Mouse (Mus musculus) CD4-positive, CD25-positive, alpha-beta regulatory T cell, adult 4 months (primary cell): ENCODE measurements around the gene Srsf1. TPM values are rescaled to one million over a fixed set of nuclear protein-coding genes. Genes with fewer than 3 reads are reported as not detected.
A peak's percentile ranks its signal among the peaks of the same experiment; 100 is the strongest.

Experiments
- ATAC-seq: one replicate; pipeline ENCODE4 v1.8.0; 2017
- polyA plus RNA-seq, 2 experiments: library from polyadenylated mRNA; unstranded; fragments of 100-300 nt; shearing (Covaris generic); gene quantifications; one replicate each; pipeline ENCODE4 v1.2.1; 2017

The Srsf1 gene
- polyA plus RNA-seq, 2 experiments from 2014 or later = 23.5 to 47.7 TPM

DNA sequence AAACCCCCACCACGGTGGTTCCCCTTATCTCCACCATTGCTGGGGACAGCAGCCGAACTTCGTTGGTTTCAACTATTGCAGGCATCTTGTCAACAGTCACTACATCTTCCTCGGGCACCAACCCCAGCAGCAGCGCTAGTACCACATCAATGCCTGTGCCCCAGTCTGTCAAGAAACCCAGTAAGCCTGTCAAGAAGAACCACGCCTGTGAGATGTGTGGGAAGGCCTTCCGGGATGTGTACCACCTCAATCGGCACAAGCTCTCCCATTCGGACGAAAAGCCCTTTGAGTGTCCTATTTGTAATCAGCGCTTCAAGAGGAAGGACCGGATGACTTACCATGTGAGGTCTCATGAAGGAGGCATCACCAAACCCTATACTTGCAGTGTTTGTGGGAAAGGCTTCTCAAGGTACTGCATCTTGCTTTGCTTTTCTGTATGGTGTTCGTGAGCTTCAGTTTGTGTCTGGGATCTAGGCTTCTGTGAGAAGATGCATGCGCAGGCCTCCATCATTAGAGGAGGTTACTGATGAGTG lies 26.2 kb downstream of the Srsf1 start:
- ATAC-seq = peak; percentile 26

DNA sequence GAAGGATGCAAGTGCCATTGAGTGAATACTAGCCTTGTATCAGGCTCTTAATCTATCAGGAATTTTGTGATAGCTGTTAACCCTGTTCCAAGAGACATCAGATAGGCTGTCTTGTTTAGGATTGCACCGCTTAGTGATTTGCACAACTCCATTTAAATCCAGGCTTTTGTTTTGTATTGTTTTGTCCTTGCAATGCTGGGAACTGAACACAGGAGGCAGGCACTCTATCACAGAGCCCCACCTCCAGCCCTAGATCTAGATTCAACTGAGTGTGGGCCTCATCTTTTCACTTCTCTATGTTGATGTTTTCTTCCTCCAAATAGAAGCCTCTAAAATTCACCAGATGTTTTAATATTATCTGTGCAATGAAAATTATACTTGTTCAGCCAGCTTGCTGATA lies 28.5 kb downstream of the Srsf1 start:
- no peak for ATAC-seq

DNA sequence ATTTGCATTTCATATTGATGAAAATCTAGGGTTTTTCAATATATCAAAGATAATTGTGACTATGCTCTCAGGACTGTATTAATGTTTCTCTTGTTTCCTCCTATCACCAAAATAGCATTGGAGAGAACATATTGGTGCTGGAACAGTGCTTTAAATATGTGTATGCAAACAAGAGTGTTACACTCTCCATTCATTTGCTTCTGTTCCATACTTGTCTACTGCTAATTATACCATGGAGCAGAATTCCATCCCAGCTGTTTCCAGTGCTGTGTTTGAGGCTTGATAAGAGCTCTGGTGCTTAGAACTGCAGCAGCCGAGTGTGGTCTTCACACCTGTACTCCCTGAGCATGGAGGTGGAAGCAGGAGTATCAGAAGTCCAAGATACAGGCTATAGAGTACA lies 29.2 kb downstream of the Srsf1 start:
- ATAC-seq = no peak

DNA sequence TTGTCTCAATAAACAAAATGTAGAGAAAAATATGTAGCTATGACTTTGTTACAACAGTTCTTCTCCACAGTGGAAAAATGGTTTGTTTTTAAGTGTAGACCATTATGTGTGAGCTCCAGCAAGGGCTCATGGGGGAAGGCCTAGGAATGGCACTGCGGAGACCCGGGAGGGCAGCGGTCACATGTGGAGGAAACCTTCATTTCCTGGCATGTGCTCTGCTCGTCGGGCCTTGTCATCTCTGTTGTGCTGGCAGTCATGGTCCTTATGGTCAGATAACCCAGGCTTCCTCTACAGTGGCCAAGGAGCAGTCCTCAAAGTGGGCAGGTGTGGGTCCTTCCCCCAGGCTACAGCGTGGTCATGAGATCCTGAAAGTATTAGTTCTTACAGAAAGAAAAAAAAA lies 36.5 kb downstream of the Srsf1 start:
- ATAC-seq = no peak

DNA sequence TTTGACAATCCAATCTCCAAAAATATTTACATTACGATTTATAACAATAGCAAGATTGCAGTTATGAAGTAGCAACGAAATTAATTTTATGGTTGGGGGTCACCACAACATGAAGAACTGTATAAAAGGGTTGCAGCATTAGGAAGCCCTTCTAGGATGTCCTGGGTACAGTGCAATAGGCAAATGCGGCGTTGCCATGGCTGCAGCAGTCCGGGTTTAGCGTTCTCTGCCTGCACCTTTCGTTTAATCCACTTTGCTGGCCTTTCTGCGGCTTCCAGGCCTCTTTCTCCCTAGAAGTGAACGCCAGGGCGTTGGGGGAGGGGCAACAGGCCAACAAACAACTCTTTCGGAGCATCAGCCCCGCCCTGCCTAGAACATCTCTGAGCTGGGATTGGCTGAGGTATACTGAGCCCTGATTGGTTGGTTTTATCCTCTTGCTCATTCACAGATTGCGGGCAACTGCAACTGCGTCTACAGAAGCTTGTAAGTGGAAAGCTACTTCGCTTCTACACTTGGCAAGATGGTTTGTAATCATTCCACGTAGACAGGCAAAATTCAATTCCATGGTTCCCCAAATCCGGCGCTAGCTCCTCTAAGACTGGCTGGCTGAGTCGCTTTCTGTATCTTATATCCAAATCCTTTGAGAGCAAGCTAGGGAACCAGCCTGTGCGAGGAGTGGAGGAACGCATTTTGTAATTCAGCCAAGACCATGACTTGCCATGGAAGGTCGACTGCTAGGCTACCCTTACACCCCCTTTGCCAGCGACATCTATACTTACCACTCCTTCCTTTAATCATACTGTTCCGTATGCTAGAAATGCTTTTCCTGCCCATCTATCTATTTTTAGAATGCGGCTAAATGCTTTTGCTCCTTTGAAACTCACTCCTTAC lies 39.8 kb downstream of the Srsf1 start:
- peak; percentile 93 for ATAC-seq

DNA sequence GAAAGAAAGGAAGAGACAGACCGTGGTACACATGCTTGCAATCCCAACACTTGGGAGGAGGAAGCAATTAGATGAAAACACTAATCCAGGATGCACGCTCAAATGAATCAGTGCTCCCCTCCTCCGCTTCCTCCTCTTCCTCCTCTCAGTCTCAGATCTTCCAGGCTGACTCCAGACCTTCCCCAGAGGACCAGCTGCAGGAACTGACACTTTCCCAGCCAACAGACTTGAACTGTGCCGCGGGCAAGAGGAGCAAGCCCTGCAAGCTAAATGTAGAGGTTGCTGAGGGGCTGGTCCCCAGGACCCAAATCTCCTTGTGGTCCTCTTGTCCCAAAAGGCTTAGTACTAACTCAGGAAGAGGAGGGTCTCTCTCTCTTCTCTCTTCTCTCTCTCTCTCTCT lies 42.0 kb downstream of the Srsf1 start:
- ATAC-seq = no peak

DNA sequence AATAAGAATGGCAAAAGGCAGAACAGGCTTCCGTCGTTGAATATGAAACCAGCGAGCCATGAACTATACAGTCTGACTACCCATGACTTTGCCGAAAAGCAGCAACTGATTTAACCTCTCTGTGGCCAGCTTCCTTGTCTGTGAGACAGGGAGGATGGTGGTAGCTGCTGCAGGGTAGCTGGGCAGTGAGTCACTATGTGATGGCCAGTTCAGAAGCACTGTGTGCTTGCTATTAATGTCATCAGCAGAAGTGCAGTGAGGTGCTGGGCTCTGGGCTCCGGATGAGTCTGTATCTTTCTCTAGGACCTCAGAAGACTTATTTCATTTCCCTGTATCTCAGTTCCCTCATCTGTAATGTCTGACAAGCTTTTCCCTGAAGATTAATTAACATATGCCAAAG lies 43.1 kb downstream of the Srsf1 start:
- no peak for ATAC-seq

DNA sequence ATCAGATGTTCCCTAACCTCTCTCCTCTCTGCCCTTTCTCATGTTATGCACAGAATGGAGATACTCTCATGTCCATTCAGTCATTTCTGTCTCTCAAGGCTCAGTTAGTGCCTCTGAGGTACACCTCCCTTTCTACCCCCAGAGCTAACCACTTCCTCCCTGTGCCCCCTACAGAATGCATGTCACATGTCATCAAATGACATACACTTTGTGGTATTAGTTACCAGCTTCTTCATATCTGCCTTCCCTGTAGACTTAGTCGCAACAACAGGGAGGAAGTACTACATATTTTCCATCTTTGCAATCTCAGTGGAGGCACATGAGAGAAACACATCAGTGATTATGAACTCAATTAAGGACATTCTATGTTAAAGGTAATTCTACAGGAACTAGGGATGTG lies 44.8 kb downstream of the Srsf1 start:
- peak; percentile 70 for ATAC-seq

DNA sequence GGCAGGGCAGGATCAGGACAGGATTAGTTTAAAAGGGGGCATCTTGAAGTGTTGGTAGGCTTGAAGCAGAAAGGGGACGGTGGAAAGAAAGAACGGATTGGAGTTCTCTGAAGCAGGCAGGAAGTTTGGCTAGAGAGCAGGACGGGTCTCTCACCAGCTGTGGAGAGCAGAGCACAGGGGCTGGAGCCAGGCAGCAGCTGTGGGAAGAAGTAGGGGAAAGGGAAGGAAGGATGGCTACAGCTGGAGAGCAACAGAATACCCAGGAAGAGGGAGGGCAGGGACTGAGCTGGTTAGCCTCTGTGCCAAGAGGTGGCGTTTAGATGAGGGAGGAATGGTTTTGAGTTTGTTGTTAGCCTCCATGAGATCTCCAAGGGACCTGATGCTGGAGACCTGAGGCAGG lies 50.0 kb downstream of the Srsf1 start:
- no peak for ATAC-seq

DNA sequence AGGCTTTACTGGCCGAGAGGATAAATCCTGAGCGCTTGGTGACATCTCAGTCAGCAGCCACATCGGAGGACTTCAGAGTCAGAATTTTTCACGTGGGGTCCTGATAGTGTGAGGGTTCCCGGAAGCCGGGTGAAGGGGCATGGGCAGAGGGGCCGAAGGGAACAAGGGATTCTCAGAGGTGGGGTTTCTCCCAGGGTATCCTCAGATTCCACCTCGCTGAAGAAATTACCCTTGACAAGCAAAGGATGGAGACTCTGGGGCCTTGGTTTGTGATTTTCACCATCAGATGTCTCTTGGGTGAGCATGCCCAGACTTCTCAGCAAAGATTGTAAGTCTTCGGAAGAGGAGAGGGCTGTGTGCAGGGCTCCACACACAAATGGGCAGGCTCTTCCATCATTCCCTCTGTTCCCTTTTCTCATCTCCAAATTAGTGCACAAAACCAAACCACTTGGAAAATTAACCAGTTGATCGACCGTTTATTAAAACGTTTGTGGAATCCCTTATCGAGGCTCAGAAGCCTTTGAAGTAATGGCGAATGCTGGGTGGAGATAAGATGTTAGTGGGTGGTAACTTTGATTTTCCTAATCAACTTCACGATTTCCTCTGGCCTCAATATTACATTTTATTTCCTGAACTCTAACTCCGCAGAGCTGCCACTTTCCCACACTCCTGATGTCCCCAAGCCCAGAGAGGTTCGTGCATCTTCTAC lies 51.0 kb downstream of the Srsf1 start, which contains the start of gene Cuedc1:
Gene Cuedc1, plus strand, starts transcription at position 38 of the 709 bp plus-strand sequence.
- no peak for ATAC-seq

DNA sequence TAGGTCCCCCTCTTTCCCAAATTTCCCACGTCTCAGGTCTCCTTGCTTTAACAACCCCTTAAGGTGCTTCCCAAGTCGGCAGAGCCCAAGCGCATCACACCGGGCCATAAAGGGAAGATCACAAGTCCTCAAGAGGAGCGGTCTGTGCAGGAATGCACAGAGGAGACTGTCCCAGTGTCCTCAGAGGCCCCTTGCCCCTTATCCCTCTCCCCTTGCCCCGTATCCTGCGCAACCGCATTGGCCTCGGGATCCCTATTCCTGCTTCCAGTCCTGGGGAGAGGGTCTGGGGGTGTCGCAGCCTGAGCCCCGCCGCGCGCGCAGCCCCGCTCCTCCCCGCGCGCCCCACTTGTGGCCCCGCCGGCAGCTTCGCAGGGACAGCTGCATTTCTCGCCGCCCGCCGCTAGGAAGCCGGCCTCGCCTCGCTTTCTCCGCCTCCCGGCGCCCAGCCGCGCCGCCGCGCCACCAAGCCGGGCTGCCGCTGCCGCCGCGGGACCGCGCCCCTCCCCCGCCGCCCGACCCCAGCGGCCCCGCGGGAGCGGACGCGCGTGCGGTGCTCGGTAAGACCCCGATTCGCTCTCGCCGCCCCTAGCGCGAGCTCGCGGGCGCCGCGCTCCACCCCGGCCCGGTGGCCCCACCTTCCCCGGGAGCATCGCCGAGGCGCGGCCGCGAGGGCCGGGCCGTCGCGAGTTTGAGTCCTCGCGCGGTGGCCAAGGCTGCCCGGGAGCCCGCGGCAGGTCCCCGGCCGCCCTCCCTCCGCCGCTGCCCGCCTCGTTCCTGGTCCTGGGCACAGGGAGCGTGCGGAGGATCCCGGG lies 51.8 kb downstream of the Srsf1 start:
- peak; percentile 85 for ATAC-seq

DNA sequence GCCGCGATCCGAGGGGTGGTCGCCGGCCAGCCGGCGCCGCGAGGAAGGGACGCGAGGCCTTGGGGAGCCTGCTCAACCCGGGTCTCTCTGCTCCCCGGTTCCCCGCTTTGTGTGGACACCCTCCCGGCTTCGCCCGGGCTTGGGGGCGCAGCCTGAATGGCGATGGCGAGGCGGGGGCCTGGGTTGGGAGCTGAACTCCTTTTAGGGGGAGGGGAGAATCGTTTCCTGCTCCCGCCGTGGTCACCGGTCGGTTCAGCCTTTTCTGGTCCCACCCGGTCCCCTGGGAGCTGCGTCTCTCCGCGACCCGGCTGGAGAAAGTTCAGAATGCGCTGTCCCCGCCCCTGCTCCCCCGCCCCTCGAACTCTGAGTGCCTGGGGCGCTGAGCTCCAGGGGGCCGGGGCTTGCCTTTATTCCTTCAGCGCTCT lies 52.4 kb downstream of the Srsf1 start:
- no peak for ATAC-seq

DNA sequence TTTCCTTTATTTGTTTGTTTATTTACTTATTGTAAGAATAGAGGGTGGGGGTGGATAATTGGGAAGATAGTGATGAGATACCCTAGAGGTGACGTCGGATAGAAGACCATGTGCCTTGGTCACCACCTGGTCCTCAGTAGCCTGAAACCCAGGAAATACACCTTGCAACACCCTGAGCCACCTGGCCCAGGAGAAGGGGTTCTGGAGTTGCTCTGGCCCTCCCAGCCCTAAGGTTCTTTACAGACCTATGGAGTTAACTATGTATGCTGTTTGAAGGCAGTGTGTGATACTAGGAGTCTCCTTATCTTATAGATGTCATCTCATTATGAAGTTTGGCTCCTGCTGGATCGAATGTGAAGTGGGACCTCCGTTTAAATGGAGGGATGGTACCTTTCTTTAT lies 53.0 kb downstream of the Srsf1 start:
- ATAC-seq = no peak

Other genes starting within 250 kb of the Srsf1 start
- not detected for gene Lpo, start 219.1 kb upstream of the Srsf1 start, polyA plus RNA-seq
- gene Mks1, start 194.2 kb upstream of the Srsf1 start, polyA plus RNA-seq = 1 to 10 TPM; 5.1 to 9.9 TPM
- not detected for gene Epx, start 171.8 kb upstream of the Srsf1 start, polyA plus RNA-seq
- gene Olfr462, start 155.1 kb upstream of the Srsf1 start, polyA plus RNA-seq = not detected
- not detected for gene Olfr463, start 150.0 kb upstream of the Srsf1 start, polyA plus RNA-seq
- gene Olfr464, start 126.4 kb upstream of the Srsf1 start, polyA plus RNA-seq = not detected
- 1 to 10 TPM; 4.0 to 4.6 TPM for gene Dynll2, start 59.8 kb upstream of the Srsf1 start, polyA plus RNA-seq
- 10 to 100 TPM; 23.6 to 25.6 TPM for gene Vezf1, start 20.9 kb downstream of the Srsf1 start, polyA plus RNA-seq
- 1 to 10 TPM; 4.1 to 9.9 TPM for gene Cuedc1, start 50.7 kb downstream of the Srsf1 start, polyA plus RNA-seq
- gene Mrps23, start 157.0 kb downstream of the Srsf1 start, polyA plus RNA-seq = 100 to 1,000 TPM in 1 of 2 experiments, 10 to 100 TPM in 1; 79.7 to 103 TPM
- not detected for gene Ccdc182, start 246.7 kb downstream of the Srsf1 start, polyA plus RNA-seq